Comparison of ENCODE assay signal across 9 mouse cellular contexts in genomic region chr14:77327693-77328092, GRCm38 (mm10).
"Had no signal": no experiment of that assay in that cellular context is flagged by ENCODE, and none has a peak within 500 bp of the region (broad histone marks: within the 10 kb centered on the region; RNA-seq: fewer than 3 reads in every experiment).

No protein-coding gene starts in this region.

- H3K27me3 ChIP-seq: limb, embryonic 15.5 days; liver, embryonic 12.5 days; midbrain, embryonic 15.5 days; neural tube, embryonic 12.5 days had no signal

- DNase-seq: lung, embryonic 14.5 days; lung, postnatal 14 days; right cerebral cortex, postnatal 14 days had no signal

- ATAC-seq: inflammation-experienced regulatory T-cells, adult 6 months; intestine, postnatal 0 days; liver, embryonic 12.5 days; midbrain, embryonic 15.5 days had no signal
